Mouse (Mus musculus) bone marrow, adult 2 months (tissue): Measurements from ENCODE around the gene 4930578G10Rik. TPM values are rescaled to one million over a fixed set of nuclear protein-coding genes. Genes with fewer than 3 reads are reported as not detected.

Source experiments
- H3K27ac ChIP-seq: fragments of 200-500 bp; 2 replicates; pipeline ENCODE4 v1.5.1; 2012; ENCODE audit warnings: low read depth, mild to moderate bottlenecking, control low read depth, inconsistent platforms, low read length; ENCODE audit not compliant: control insufficient read depth, poor library complexity, insufficient read depth
- H3K4me1 ChIP-seq: fragments of 200-500 bp; 2 replicates; pipeline ENCODE4 v1.6.1; 2011; ENCODE audit warnings: low read length; ENCODE audit not compliant: control insufficient read depth, insufficient read depth
- H3K4me3 ChIP-seq: fragments of 200-500 bp; replicated peaks from 2 replicates; pipeline ENCODE3; 2011; ENCODE audit warnings: mild to moderate bottlenecking, low read depth, low read length, control low read depth; ENCODE audit not compliant: control insufficient read depth
- CTCF ChIP-seq: fragments of 200-500 bp; IDR thresholded peaks from 2 replicates; pipeline ENCODE4 v1.5.1; 2011; ENCODE audit warnings: low read length, control low read depth; ENCODE audit not compliant: control insufficient read depth, insufficient read depth
- POLR2A ChIP-seq: fragments of 200-500 bp; IDR thresholded peaks from 2 replicates; pipeline ENCODE4 v1.6.1; 2011; ENCODE audit warnings: low read depth, mild to moderate bottlenecking, control low read depth, low read length, borderline replicate concordance; ENCODE audit not compliant: control insufficient read depth
- WGBS: fragments of 180-500 bp; shearing (Covaris S2); methylation state at CpG from one replicate; pipeline ENCODE4 v1.1.7; 2018; 5-methylcytosine and 5-hydroxymethylcytosine counted together
- polyA plus RNA-seq: library from polyadenylated mRNA; stranded (reverse); fragments of >200 nt; gene quantifications from 2 replicates; pipeline ENCODE4 v1.2.4, GENCODE M21; 2011; ENCODE audit warnings: low replicate concordance; ENCODE audit not compliant: missing spikeins, insufficient read depth, insufficient read length

Gene 4930578G10Rik
- polyA plus RNA-seq, 1 experiment: not detected

DNA sequence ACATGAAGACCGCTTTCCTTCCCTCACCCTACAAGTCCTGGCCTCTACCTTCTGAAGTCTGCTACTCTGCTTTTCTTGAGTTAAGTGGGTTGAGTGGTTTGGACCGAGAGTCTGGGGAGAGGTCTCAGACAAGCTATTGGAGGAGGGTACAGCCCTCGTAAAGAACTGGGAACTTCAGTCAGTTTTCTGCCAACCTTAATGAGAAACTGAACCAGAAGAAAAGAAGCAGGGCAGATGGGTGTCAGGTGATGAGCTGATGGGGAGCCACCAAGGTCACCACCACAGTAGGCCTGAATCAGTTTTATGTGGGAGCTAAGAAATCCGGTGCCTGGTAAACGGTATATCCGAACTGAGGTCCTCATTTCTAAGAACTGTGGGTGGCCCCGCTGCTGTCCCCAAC is 136.8 kb downstream of the 4930578G10Rik start:
- WGBS: 84% methylated on average over 7 of the region's 7 CpGs

DNA sequence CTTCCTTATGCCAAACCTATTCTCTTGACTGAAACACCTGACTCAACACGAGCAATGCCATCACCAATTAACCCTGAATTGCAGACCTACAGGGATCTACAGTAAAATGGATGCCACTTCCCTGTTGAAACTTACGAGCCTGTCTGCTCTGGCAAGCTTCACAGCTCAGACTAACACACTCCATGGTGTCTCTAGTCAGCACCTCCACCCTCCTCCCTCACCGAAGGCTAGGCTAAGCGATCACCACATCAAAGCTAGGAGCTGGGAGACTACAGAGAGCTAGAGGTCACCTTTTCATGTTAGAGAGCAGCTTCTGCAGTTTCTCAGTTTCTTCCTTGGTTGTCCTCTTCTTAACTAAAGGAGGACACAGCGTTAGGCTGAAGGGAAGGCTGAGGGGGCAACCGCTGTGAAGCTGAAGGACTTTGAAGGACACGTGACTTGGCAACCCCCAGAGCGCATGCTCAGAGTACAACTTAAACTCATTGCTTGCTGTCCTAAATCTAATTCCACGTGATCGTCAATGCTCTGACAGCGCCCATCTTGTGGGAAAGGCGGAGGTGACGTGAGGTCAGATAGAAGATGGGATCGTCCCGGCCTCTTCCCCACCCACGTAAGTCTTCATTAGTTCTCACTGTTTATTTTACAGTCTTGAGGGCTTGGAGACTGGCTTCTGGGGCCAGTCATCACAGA is 137.5 kb downstream of the 4930578G10Rik start:
- 83% methylated on average over 16 of the region's 16 CpGs for WGBS
- Histone ChIP-seq H3K4me1 (no peaks in the 10 kb centered on the region; the same call in 1 of the 2 replicates), H3K27ac (no peak overlapping the region), H3K4me3 (no peak overlapping the region)
- TF ChIP-seq POLR2A: no peak
- TF ChIP-seq CTCF: no peak

More for the DNA sequence above, 136.8 kb downstream of the 4930578G10Rik start:
- H3K4me1 ChIP-seq: no peaks in the 10 kb centered on the region; the same call in 1 of the 2 replicates
- H3K27ac ChIP-seq: no peak overlapping the region
- no peak for TF ChIP-seq POLR2A
- no peak for TF ChIP-seq CTCF
- H3K4me3 ChIP-seq: no peak overlapping the region

DNA sequence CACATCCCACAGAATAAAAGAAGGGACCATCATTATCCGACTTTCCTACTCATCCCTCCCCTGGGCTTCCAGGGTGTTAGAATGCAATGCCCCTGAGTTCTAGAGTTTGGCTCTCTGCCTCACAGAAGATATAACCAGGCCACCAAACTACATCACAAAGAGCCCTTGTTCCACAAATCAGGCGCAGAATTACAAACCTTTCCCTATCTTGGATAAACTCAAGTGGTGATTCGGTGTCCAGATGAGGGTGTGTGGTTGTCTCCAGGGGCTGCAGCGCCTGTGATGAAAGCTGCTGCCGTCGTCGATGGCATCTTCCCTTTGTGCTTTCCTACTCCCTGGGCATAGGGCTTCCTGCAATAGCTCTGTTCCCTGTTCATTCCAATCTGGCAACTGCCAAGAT is 138.8 kb downstream of the 4930578G10Rik start, which contains the start of gene Fam205c:
Gene Fam205c, minus strand, starts transcription at position 101 of the 400 bp plus-strand sequence.
- WGBS: 86% methylated on average over 7 of the region's 7 CpGs

DNA sequence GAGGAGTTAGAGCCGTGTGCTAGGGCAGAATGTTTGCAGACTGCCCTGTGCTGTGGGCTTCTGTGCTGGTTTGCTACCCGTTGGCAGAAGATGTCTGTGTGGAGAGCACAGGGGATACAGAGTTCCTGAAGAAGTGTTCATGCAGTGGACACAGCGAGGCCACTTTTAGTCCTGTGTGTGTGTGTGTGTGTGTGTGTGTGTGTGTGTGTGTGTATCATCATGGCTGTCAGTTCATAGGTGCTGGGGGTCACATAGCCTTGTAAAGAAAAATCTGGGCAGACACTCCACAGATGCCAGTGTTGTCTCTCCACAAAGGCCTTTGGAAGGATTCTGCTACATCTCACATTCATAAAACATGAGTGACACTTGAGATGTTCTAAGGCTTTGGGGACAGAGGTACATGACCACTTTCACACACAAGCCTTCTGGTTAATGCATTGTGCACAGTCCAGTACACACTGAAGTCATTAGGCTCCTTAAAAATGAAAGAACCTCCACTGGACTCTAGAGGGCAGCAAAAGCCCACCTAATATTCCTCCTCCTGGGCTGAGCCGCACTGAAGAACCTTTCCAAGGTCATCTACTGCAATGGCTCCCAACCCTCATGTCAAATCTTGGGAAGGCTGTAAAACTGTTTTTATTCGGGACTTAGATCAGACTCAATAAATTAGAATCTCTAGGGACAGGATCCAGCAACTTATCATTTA is 141.4 kb downstream of the 4930578G10Rik start:
- no peaks in the 10 kb centered on the region; the same call in 1 of the 2 replicates for H3K4me1 ChIP-seq
- no peak overlapping the region for H3K27ac ChIP-seq
- TF ChIP-seq POLR2A (no peak), CTCF (peak; percentile 62)
- WGBS: 34% methylated on average over 5 of the region's 5 CpGs
- H3K4me3 ChIP-seq: no peak overlapping the region

More for the DNA sequence above, 138.8 kb downstream of the 4930578G10Rik start, which contains the start of gene Fam205c:
- TF ChIP-seq CTCF (no peak), POLR2A (no peak)
- H3K4me3 ChIP-seq: no peak within 1 kb of the TSS
- H3K4me1 ChIP-seq: no peaks in the 10 kb centered on the region
- H3K27ac ChIP-seq: no peak within 1 kb of the TSS

DNA sequence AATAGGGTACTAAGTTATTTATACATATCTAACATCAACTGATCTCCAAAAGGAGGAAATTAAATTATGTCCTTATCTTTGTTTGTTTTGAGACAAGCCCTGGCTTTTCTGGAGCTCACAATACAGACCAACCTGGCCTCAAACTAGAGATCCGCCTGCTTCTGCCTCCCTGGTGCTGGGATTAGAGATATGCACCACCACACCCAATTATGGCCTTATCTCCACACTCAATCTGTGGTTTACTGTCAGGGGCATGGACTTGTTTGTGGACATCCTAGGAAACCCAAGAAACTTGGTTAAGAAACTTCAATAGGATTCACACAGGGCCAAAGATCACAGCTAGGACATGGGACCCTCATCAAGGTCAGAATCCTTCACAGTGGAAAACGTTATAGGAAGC is 142.3 kb downstream of the 4930578G10Rik start:
- H3K4me3 ChIP-seq: no peak overlapping the region
- TF ChIP-seq CTCF (no peak), POLR2A (no peak)
- no peak overlapping the region for H3K27ac ChIP-seq
- no peaks in the 10 kb centered on the region; the same call in 1 of the 2 replicates for H3K4me1 ChIP-seq
- WGBS: 70% methylated on average over 2 of the region's 2 CpGs

GRCm38 (mm10) chr4:42879829-42880676 is 144.7 kb downstream of the 4930578G10Rik start:
- peak overlapping the region; percentile 74 for H3K27ac ChIP-seq
- 29% methylated on average over 16 of the region's 16 CpGs for WGBS

DNA sequence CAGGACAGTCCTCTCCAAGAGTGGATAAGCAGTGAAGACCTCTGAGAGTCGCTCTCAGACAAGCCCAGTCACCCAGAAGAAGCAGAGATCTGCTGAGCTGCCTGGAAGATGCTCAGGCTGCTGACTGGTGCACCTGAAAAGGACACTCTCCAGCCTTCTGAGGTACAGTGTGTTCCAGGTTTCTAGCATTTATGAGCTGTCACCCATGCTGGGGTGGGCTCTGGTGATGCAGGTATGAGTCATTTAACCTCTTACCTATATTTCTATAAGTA is 145.3 kb downstream of the 4930578G10Rik start:
- 0% methylated on average over 1 of the region's 1 CpGs for WGBS
- H3K4me3 ChIP-seq: peak overlapping the region; percentile 69
- H3K4me1 ChIP-seq: no peaks in the 10 kb centered on the region; the same call in 1 of the 2 replicates
- TF ChIP-seq POLR2A (no peak), CTCF (no peak)
- peak overlapping the region; percentile 74 for H3K27ac ChIP-seq

More at GRCm38 (mm10) chr4:42879829-42880676, 144.7 kb downstream of the 4930578G10Rik start:
- TF ChIP-seq CTCF (no peak), POLR2A (no peak)
- Histone ChIP-seq H3K4me3 (peak overlapping the region; percentile 69), H3K4me1 (no peaks in the 10 kb centered on the region; the same call in 1 of the 2 replicates)
